In genomic region chr4:126533729-126534070, GRCm38 (mm10) we compare ENCODE assay signal across 8 mouse cellular contexts. TPM values are rescaled to one million over a fixed set of nuclear protein-coding genes. Genes with fewer than 3 reads are reported as not detected.
DNase-seq lines count a peak whose midpoint lies in the region; ATAC-seq and TF ChIP-seq lines count a peak whose summit lies in the region.

No protein-coding gene starts in this region.

- TF ChIP-seq POLR2A in liver, adult 2 months (IDR thresholded peaks at IDR 0.05; ENCODE audit: extremely low read depth, insufficient read depth, low read length): no peak

- peak overlapping the region; percentile 88 for H3K4me2 ChIP-seq in embryonic facial prominence, embryonic 15.5 days (replicated peaks)
- H3K4me2 ChIP-seq in intestine, embryonic 16.5 days (ENCODE audit: low read depth, low read length): peak overlapping the region; percentile 70
- peak overlapping the region; percentile 68 for H3K4me2 ChIP-seq in neural tube, embryonic 13.5 days

- H3K27ac ChIP-seq in liver, adult 2 months (replicated peaks; ENCODE audit: insufficient read depth, low read depth, low read length): no peak overlapping the region
- H3K27ac ChIP-seq in embryonic facial prominence, embryonic 15.5 days (replicated peaks): peak overlapping the region; percentile 53; the same call in 1 of the 2 replicates
- no peak overlapping the region for H3K27ac ChIP-seq in intestine, embryonic 16.5 days (ENCODE audit: low read length)
- peak overlapping the region; percentile 67 for H3K27ac ChIP-seq in neural tube, embryonic 13.5 days (replicated peaks)

- no peaks in the 10 kb centered on the region for H3K36me3 ChIP-seq in liver, adult 2 months (ENCODE audit: control insufficient read depth, insufficient read depth, low read length)
- no peaks in the 10 kb centered on the region for H3K36me3 ChIP-seq in embryonic facial prominence, embryonic 15.5 days
- no peaks in the 10 kb centered on the region for H3K36me3 ChIP-seq in intestine, embryonic 16.5 days (ENCODE audit: control insufficient read depth, insufficient read depth, low read length)
- no peaks in the 10 kb centered on the region for H3K36me3 ChIP-seq in neural tube, embryonic 13.5 days

- peak overlapping the region; percentile 88 for H3K9ac ChIP-seq in liver, adult 2 months (ENCODE audit: low read depth, low read length)
- peak overlapping the region; percentile 78 for H3K9ac ChIP-seq in embryonic facial prominence, embryonic 15.5 days
- peak overlapping the region; percentile 82 for H3K9ac ChIP-seq in intestine, embryonic 16.5 days (ENCODE audit: low read depth, low read length)
- peak overlapping the region; percentile 82 for H3K9ac ChIP-seq in neural tube, embryonic 13.5 days

- 22% methylated on average over 7 of the region's 7 CpGs for WGBS in liver, adult 2 months
- WGBS in embryonic facial prominence, embryonic 15.5 days: 11% methylated on average over 7 of the region's 7 CpGs
- 9% methylated on average over 7 of the region's 7 CpGs for WGBS in intestine, embryonic 16.5 days
- WGBS in neural tube, embryonic 13.5 days: 8% methylated on average over 7 of the region's 7 CpGs

- no peaks in the 10 kb centered on the region for H3K27me3 ChIP-seq in liver, adult 2 months (ENCODE audit: control insufficient read depth, insufficient read depth, low read length)
- no peaks in the 10 kb centered on the region for H3K27me3 ChIP-seq in embryonic facial prominence, embryonic 15.5 days
- H3K27me3 ChIP-seq in intestine, embryonic 16.5 days (replicated peaks; ENCODE audit: control insufficient read depth, insufficient read depth, low read length): no peaks in the 10 kb centered on the region
- H3K27me3 ChIP-seq in neural tube, embryonic 13.5 days: 0 out of 2 replicates have a peak, but pooled peaks cover 5% of the 10 kb centered on the region

- 0 out of 2 replicates have a peak, but pooled peaks have one; percentile 6 for ATAC-seq in embryonic facial prominence, embryonic 15.5 days (ENCODE audit: insufficient number of reproducible peaks, low FRiP score, low TSS enrichment, low read depth)
- ATAC-seq in intestine, embryonic 16.5 days: peak; percentile 37; the same call in 1 of the 2 replicates
- peak; percentile 60; the same call in 1 of the 2 replicates for ATAC-seq in neural tube, embryonic 13.5 days (ENCODE audit: low read depth)
- no peak for ATAC-seq in megakaryocyte-erythroid progenitor cell, adult 5-6 weeks (replicated peaks; ENCODE audit: low FRiP score, low TSS enrichment, poor library complexity, severe bottlenecking)
- no peak for ATAC-seq in frontal cortex, adult (ENCODE audit: low TSS enrichment)

- peak overlapping the region; percentile 93 for H3K4me3 ChIP-seq in liver, adult 2 months (ENCODE audit: insufficient read depth, low read depth, low read length)
- peak overlapping the region; percentile 87 for H3K4me3 ChIP-seq in embryonic facial prominence, embryonic 15.5 days (replicated peaks)
- peak overlapping the region; percentile 93 for H3K4me3 ChIP-seq in intestine, embryonic 16.5 days (ENCODE audit: low read length)
- peak overlapping the region; percentile 56 for H3K4me3 ChIP-seq in neural tube, embryonic 13.5 days

- no peaks in the 10 kb centered on the region for H3K79me2 ChIP-seq in liver, adult 2 months (ENCODE audit: control insufficient read depth, insufficient read depth, low read length)

- peaks cover 4% of the 10 kb centered on the region for H3K4me1 ChIP-seq in liver, adult 2 months (ENCODE audit: control insufficient read depth, insufficient read depth, low read length)
- H3K4me1 ChIP-seq in embryonic facial prominence, embryonic 15.5 days: 0 out of 2 replicates have a peak, but pooled peaks cover 8% of the 10 kb centered on the region
- no peaks in the 10 kb centered on the region for H3K4me1 ChIP-seq in intestine, embryonic 16.5 days (ENCODE audit: control insufficient read depth, insufficient read depth, low read length)
- peaks cover 19% of the 10 kb centered on the region for H3K4me1 ChIP-seq in neural tube, embryonic 13.5 days (replicated peaks)

- no peaks in the 10 kb centered on the region for H3K9me3 ChIP-seq in embryonic facial prominence, embryonic 15.5 days (replicated peaks)
- no peaks in the 10 kb centered on the region for H3K9me3 ChIP-seq in intestine, embryonic 16.5 days (ENCODE audit: control insufficient read depth, low read length)
- no peaks in the 10 kb centered on the region for H3K9me3 ChIP-seq in neural tube, embryonic 13.5 days

- TF ChIP-seq CTCF in liver, adult 2 months (IDR thresholded peaks at IDR 0.05; ENCODE audit: low read depth, low read length): no peak

- DNase-seq in liver, adult 2 months (ENCODE audit: extremely low read depth, low read depth, low spot score): peak; percentile 19
- no peak for DNase-seq in liver
- no peak for DNase-seq in urinary bladder, postnatal 14 days (ENCODE audit: low spot score)

RNA-seq across cellular contexts. Expression of gene Ago4, which starts 0.4 kb away (rescaled TPM):
- total RNA-seq in liver, adult 2 months (2014; rRNA removed): 2.2 and 2.3 TPM in 2 replicates
- 0.65 and 0.82 TPM in 2 replicates for polyA plus RNA-seq in liver, adult 2 months (2012; rRNA removed)
- 3.1 and 3.2 TPM in 2 replicates for polyA plus RNA-seq in embryonic facial prominence, embryonic 15.5 days (2015; fragmentation: Nextera tagmentation; extraction: Ambion mirVana)
- polyA plus RNA-seq in intestine, embryonic 16.5 days (2015; fragmentation: Nextera tagmentation; extraction: Ambion mirVana): 0.65 and 0.86 TPM in 2 replicates
- polyA plus RNA-seq in neural tube, embryonic 13.5 days (2015; fragmentation: Nextera tagmentation; extraction: Ambion mirVana): 8.7 and 9.1 TPM in 2 replicates
- 0.90 and 1.0 TPM in 2 replicates for total RNA-seq in megakaryocyte-erythroid progenitor cell, adult 5-6 weeks (2014; fragmentation: Nextera tagmentation)
- 2.0 and 3.5 TPM in 2 replicates for total RNA-seq in megakaryocyte-erythroid progenitor cell, adult 5-6 weeks (2017)

RNA-seq across cellular contexts. Expression of gene Clspn, which starts 23.0 kb away (rescaled TPM):
- 0.28 and 0.40 TPM in 2 replicates for total RNA-seq in liver, adult 2 months (2014; rRNA removed)
- 0.05 and 0.15 TPM in 2 replicates for polyA plus RNA-seq in liver, adult 2 months (2012; rRNA removed)
- 30.2 and 32.6 TPM in 2 replicates for polyA plus RNA-seq in embryonic facial prominence, embryonic 15.5 days (2015; fragmentation: Nextera tagmentation; extraction: Ambion mirVana)
- polyA plus RNA-seq in intestine, embryonic 16.5 days (2015; fragmentation: Nextera tagmentation; extraction: Ambion mirVana): 20.8 and 26.5 TPM in 2 replicates
- 6.5 and 8.6 TPM in 2 replicates for polyA plus RNA-seq in neural tube, embryonic 13.5 days (2015; fragmentation: Nextera tagmentation; extraction: Ambion mirVana)
- total RNA-seq in megakaryocyte-erythroid progenitor cell, adult 5-6 weeks (2014; fragmentation: Nextera tagmentation): 48.9 and 73.1 TPM in 2 replicates
- 92.8 and 119 TPM in 2 replicates for total RNA-seq in megakaryocyte-erythroid progenitor cell, adult 5-6 weeks (2017)

Comparison
In these comparisons a context has a peak if more than half of its experiments do, and no peak if none do; other contexts are left out.
1. H3K27ac ChIP-seq: peak in embryonic facial prominence, embryonic 15.5 days (single experiment) and neural tube, embryonic 13.5 days (single experiment); none in liver, adult 2 months (single experiment) and intestine, embryonic 16.5 days (single experiment).
2. ATAC-seq: peak in embryonic facial prominence, embryonic 15.5 days (single experiment), intestine, embryonic 16.5 days (single experiment) and neural tube, embryonic 13.5 days (single experiment); none in megakaryocyte-erythroid progenitor cell, adult 5-6 weeks (single experiment) and frontal cortex, adult (single experiment).
3. Peak in every context shown above with its lines, with median percentiles within 50 percentile points of each other: H3K4me3 ChIP-seq, H3K9ac ChIP-seq and H3K4me2 ChIP-seq.